Mouse (Mus musculus) bone marrow macrophage, adult 2 months (primary cell): Measurements from ENCODE around the gene Gadd45b.

Source experiments
- CTCF ChIP-seq: IDR thresholded peaks from 2 replicates; pipeline ENCODE4 v1.5.1; 2012; ENCODE audit warnings: low read depth, mild to moderate bottlenecking, low read length, moderate library complexity
- POLR2A ChIP-seq: IDR thresholded peaks from 2 replicates; pipeline ENCODE4 v1.6.1; 2012; ENCODE audit warnings: mild to moderate bottlenecking, low read depth, low read length, borderline replicate concordance

DNA sequence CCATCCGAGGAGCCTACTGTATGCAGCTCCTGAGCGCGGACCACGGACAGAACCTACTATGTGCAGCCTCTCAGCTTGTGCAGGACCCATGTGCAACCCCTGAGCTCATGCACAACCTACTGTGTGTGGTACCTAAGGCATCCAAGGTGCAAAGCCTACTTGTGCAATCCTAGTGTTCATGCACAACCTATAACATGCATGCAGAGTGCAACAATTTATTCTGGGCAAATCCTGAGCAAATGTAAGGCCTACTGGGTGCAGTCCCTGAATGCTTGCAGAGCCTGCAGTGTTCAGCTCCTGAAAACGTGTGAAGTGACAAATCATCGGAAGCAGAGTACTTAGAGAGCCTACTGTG lies 6.9 kb downstream of the Gadd45b start:
- no peak for TF ChIP-seq CTCF
- no peak for TF ChIP-seq POLR2A
